Mouse (Mus musculus) ES-E14 (cell line): Measurements from ENCODE around the gene Tnr. TPM values are rescaled to one million over a fixed set of nuclear protein-coding genes. Genes with fewer than 3 reads are reported as not detected.

Experiments used
- DNase-seq: peaks from one replicate; pipeline ENCODE4 v3.0.0-alpha.2; 2013; ENCODE audit warnings: low read depth, low spot score
- H3K27ac ChIP-seq: 2 replicates; pipeline ENCODE4 v1.5.1; 2012; ENCODE audit warnings: low read depth, mild to moderate bottlenecking, low read length, moderate library complexity, mixed read lengths; ENCODE audit not compliant: poor library complexity, insufficient read depth, severe bottlenecking
- H3K36me3 ChIP-seq: 2 replicates; pipeline ENCODE4 v1.6.1; 2012; ENCODE audit warnings: mild to moderate bottlenecking, low read length, moderate library complexity, mixed read lengths; ENCODE audit not compliant: control insufficient read depth, poor library complexity, insufficient read depth, severe bottlenecking
- H3K4me1 ChIP-seq, 2 experiments: fragments of 150-350 bp in 1 of 2; sonication (generic) in 1 of 2; 2 replicates each; pipeline ENCODE4 v1.6.1; 2012; ENCODE audit warnings: low read length in 2 of 2, mild to moderate bottlenecking in 1 of 2, mixed read lengths in 1 of 2; ENCODE audit not compliant: control insufficient read depth in 2 of 2, insufficient read depth in 2 of 2, poor library complexity in 1 of 2
- H3K4me3 ChIP-seq, 2 experiments: fragments of 150-350 bp in 1 of 2; sonication (generic) in 1 of 2; 2 replicates each; pipeline ENCODE4 v1.5.1; 2012; ENCODE audit warnings: low read length in 2 of 2, low read depth in 1 of 2, mild to moderate bottlenecking in 1 of 2, mixed read lengths in 1 of 2; ENCODE audit not compliant: insufficient read depth in 1 of 2, poor library complexity in 1 of 2, severe bottlenecking in 1 of 2
- H3K9ac ChIP-seq: 2 replicates; pipeline ENCODE4 v1.6.1; 2012; ENCODE audit warnings: low read depth, mild to moderate bottlenecking, low read length, mixed read lengths; ENCODE audit not compliant: poor library complexity, insufficient read depth, severe bottlenecking
- H3K9me3 ChIP-seq: fragments of 150-350 bp; sonication (generic); 2 replicates; pipeline ENCODE4 v1.6.1; 2012; ENCODE audit warnings: low read depth, mild to moderate bottlenecking, low read length; ENCODE audit not compliant: control insufficient read depth, insufficient read depth
- CHD2 ChIP-seq: IDR thresholded peaks from 2 replicates; pipeline ENCODE4 v1.6.1; 2014; ENCODE audit warnings: mild to moderate bottlenecking, low read depth, low read length, inconsistent platforms
- HCFC1 ChIP-seq: IDR thresholded peaks from 2 replicates; pipeline ENCODE4 v1.6.1; 2012; ENCODE audit warnings: low read length, inconsistent platforms, borderline replicate concordance; ENCODE audit not compliant: insufficient read depth
- MAFK ChIP-seq: IDR thresholded peaks from 2 replicates; pipeline ENCODE4 v1.6.1; 2014; ENCODE audit warnings: mild to moderate bottlenecking, low read depth, low read length, inconsistent platforms; ENCODE audit not compliant: insufficient read depth
- ZC3H11A ChIP-seq: IDR thresholded peaks from 2 replicates; pipeline ENCODE4 v1.6.1; 2012; ENCODE audit warnings: low read depth, mild to moderate bottlenecking, inconsistent platforms, low read length, borderline replicate concordance
- ZNF384 ChIP-seq: IDR thresholded peaks from 2 replicates; pipeline ENCODE4 v1.6.1; 2012; ENCODE audit warnings: low read depth, low read length, inconsistent platforms
- in situ Hi-C, 2 experiments: fragments of 600-800 bp; cut with MboI; formaldehyde crosslinking; loops; one replicate each; pipeline ENCODE4 v1.15.1; 2025; ENCODE audit warnings: low sequenced_read_pairs in 2 of 2, inconsistent platforms in 1 of 2; ENCODE audit not compliant: unreplicated experiment in 2 of 2
- total RNA-seq: library from RNA; depleted of rRNA; stranded (reverse); fragments of 300-350 nt; gene quantifications from 2 replicates; pipeline ENCODE4 v1.2.3, GENCODE M21; 2012

Gene Tnr
- total RNA-seq, 1 experiment, result not detected

GRCm38 (mm10) chr1:159629822-159630589 is 106.4 kb downstream of the Tnr start:
- in situ Hi-C loops, result no loop called here
- H3K9me3 ChIP-seq, result no peaks in the 10 kb centered on the region
- no peak overlapping the region for H3K4me3 ChIP-seq
- no peak for TF ChIP-seq CHD2
- DNase-seq, result no peak
- H3K27ac ChIP-seq, result no peak overlapping the region
- no peak overlapping the region for H3K9ac ChIP-seq
- H3K36me3 ChIP-seq, result no peaks in the 10 kb centered on the region
- no peaks in the 10 kb centered on the region for H3K4me1 ChIP-seq

GRCm38 (mm10) chr1:159632558-159632957 is 109.0 kb downstream of the Tnr start:
- TF ChIP-seq ZNF384 (no peak), HCFC1 (no peak), ZC3H11A (no peak), MAFK (no peak), CHD2 (no peak)
- no peaks in the 10 kb centered on the region for H3K9me3 ChIP-seq
- in situ Hi-C loops, result no loop called here
- no peak for DNase-seq
- H3K4me3 ChIP-seq, result no peak overlapping the region
- no peaks in the 10 kb centered on the region for H3K4me1 ChIP-seq
- no peak overlapping the region for H3K9ac ChIP-seq
- H3K27ac ChIP-seq, result no peak overlapping the region
- H3K36me3 ChIP-seq, result no peaks in the 10 kb centered on the region

- in situ Hi-C loops, result no loop called here
- Histone ChIP-seq H3K9ac (no peak overlapping the region), H3K9me3 (no peaks in the 10 kb centered on the region), H3K27ac (no peak overlapping the region), H3K4me3 (no peak overlapping the region), H3K36me3 (no peaks in the 10 kb centered on the region), H3K4me1 (no peaks in the 10 kb centered on the region)
- TF ChIP-seq MAFK (no peak), HCFC1 (no peak), ZC3H11A (no peak), CHD2 (no peak), ZNF384 (no peak)
- no peak for DNase-seq
Observed at GRCm38 (mm10) chr1:159639408-159639807, 115.8 kb downstream of the Tnr start.

GRCm38 (mm10) chr1:159645719-159646118 is 122.2 kb downstream of the Tnr start:
- in situ Hi-C loops, result no loop called here
- no peak for TF ChIP-seq HCFC1
- TF ChIP-seq CHD2, result no peak
- TF ChIP-seq ZC3H11A, result no peak
- TF ChIP-seq ZNF384, result no peak
- TF ChIP-seq MAFK, result no peak
- H3K9me3 ChIP-seq, result no peaks in the 10 kb centered on the region
- no peak overlapping the region for H3K9ac ChIP-seq
- peaks cover under 1 to 4% of the 10 kb centered on the region in 2 experiments; a peak in 2 of 4 replicates for H3K4me1 ChIP-seq
- no peaks in the 10 kb centered on the region for H3K36me3 ChIP-seq
- DNase-seq, result no peak
- H3K4me3 ChIP-seq, result no peak overlapping the region
- H3K27ac ChIP-seq, result no peak overlapping the region

- Histone ChIP-seq H3K36me3 (no peaks in the 10 kb centered on the region), H3K27ac (no peak overlapping the region), H3K4me3 (no peak overlapping the region), H3K9ac (no peak overlapping the region), H3K4me1 (peaks cover 4% of the 10 kb centered on the region in 2 experiments; a peak in 2 of 4 replicates), H3K9me3 (no peaks in the 10 kb centered on the region)
- in situ Hi-C loops, result no loop called here
- DNase-seq, result peak; percentile 20
- TF ChIP-seq ZNF384 (no peak), ZC3H11A (no peak), HCFC1 (no peak), CHD2 (no peak), MAFK (no peak)
Observed at GRCm38 (mm10) chr1:159650486-159650885, 126.9 kb downstream of the Tnr start.
